Mouse (Mus musculus) CH12.LX (cell line): ENCODE data around the gene Tanc1. TPM values are rescaled to one million over a fixed set of nuclear protein-coding genes. Genes with fewer than 3 reads are reported as not detected.

Experiments used
- DNase-seq: peaks from one replicate; pipeline ENCODE4 v3.0.0-alpha.2; 2013; ENCODE audit errors: extremely low read depth
- H3K27ac ChIP-seq: 2 replicates; pipeline ENCODE4 v1.5.1; 2012; ENCODE audit warnings: low read depth, mild to moderate bottlenecking, control low read depth, moderate library complexity; ENCODE audit not compliant: insufficient read depth
- H3K27me3 ChIP-seq: replicated peaks from 2 replicates; pipeline ENCODE3; 2012; ENCODE audit warnings: inconsistent platforms
- H3K36me3 ChIP-seq, 2 experiments: replicated peaks in 1 of 2; 2 replicates each; pipeline versions ENCODE3 to v1.6.1; 2012; ENCODE audit warnings: inconsistent platforms in 1 of 2, low read length in 1 of 2, mild to moderate bottlenecking in 1 of 2, mixed read lengths in 1 of 2, moderate library complexity in 1 of 2; ENCODE audit not compliant: control insufficient read depth in 1 of 2, insufficient read depth in 1 of 2
- H3K4me1 ChIP-seq, 2 experiments: 2 replicates each; pipeline ENCODE4 v1.6.1; 2012; ENCODE audit warnings: inconsistent platforms in 1 of 2, moderate library complexity in 1 of 2; ENCODE audit not compliant: insufficient read depth in 2 of 2, control insufficient read depth in 1 of 2
- H3K4me2 ChIP-seq: 2 replicates; pipeline ENCODE4 v1.6.1; 2012; ENCODE audit warnings: low read depth, mild to moderate bottlenecking, control low read depth; ENCODE audit not compliant: poor library complexity, insufficient read depth, severe bottlenecking
- H3K4me3 ChIP-seq, 3 experiments: fragments of 150-350 bp in 1 of 3; sonication (generic) in 1 of 3; replicated peaks in 1 of 3; 2 replicates each; pipeline versions ENCODE3 to v1.5.1; 2011 to 2012; ENCODE audit warnings: low read depth in 2 of 3, low read length in 2 of 3, mild to moderate bottlenecking in 2 of 3, moderate library complexity in 2 of 3, control low read depth in 1 of 3, improper control_type of control experiment in 1 of 3, inconsistent platforms in 1 of 3, mixed read lengths in 1 of 3; ENCODE audit not compliant: poor library complexity in 1 of 3
- H3K79me2 ChIP-seq: replicated peaks from 2 replicates; pipeline ENCODE4 v1.6.1; 2012; ENCODE audit warnings: mild to moderate bottlenecking, moderate library complexity; ENCODE audit not compliant: control insufficient read depth, poor library complexity, insufficient read depth, severe bottlenecking; ENCODE audit errors: extremely low read depth
- H3K9ac ChIP-seq: 2 replicates; pipeline ENCODE4 v1.6.1; 2012; ENCODE audit warnings: low read depth, mild to moderate bottlenecking, control low read depth, moderate library complexity; ENCODE audit not compliant: insufficient read depth
- H3K9me3 ChIP-seq: replicated peaks from 2 replicates; pipeline ENCODE3; 2012; ENCODE audit warnings: low read length, inconsistent platforms, mixed read lengths
- CHD1 ChIP-seq: IDR thresholded peaks from 2 replicates; pipeline ENCODE4 v1.6.1; 2012; ENCODE audit warnings: low read depth, low read length, improper control_type of control experiment, inconsistent platforms
- CHD2 ChIP-seq: IDR thresholded peaks from 2 replicates; pipeline ENCODE4 v1.6.1; 2011; ENCODE audit warnings: low read length, improper control_type of control experiment
- CTCF ChIP-seq, 2 experiments: IDR thresholded peaks in 1 of 2; conservative IDR thresholded peaks in 1 of 2; 2 replicates each; pipeline ENCODE4 v1.5.1; 2011 to 2012; ENCODE audit warnings: low read depth in 2 of 2, low read length in 2 of 2, improper control_type of control experiment in 1 of 2, inconsistent platforms in 1 of 2, mild to moderate bottlenecking in 1 of 2, moderate library complexity in 1 of 2
- E2F4 ChIP-seq: IDR thresholded peaks from 2 replicates; pipeline ENCODE4 v1.6.1; 2011; ENCODE audit warnings: low read depth, low read length, improper control_type of control experiment; ENCODE audit not compliant: insufficient replicate concordance
- ELF1 ChIP-seq: IDR thresholded peaks from 2 replicates; pipeline ENCODE4 v1.6.1; 2014; ENCODE audit warnings: low read depth, mild to moderate bottlenecking, inconsistent platforms, low read length, improper control_type of control experiment
- EP300 ChIP-seq: IDR thresholded peaks from 2 replicates; pipeline ENCODE4 v1.6.1; 2011; ENCODE audit warnings: low read length, improper control_type of control experiment
- ETS1 ChIP-seq: conservative IDR thresholded peaks from 2 replicates; pipeline ENCODE4 v1.6.1; 2012; ENCODE audit warnings: low read depth, mild to moderate bottlenecking, inconsistent platforms, low read length, improper control_type of control experiment, moderate library complexity
- IRF4 ChIP-seq: IDR thresholded peaks from 2 replicates; pipeline ENCODE4 v1.6.1; 2014; ENCODE audit warnings: low read depth, mild to moderate bottlenecking, inconsistent platforms, low read length, improper control_type of control experiment
- JUN ChIP-seq: IDR thresholded peaks from 2 replicates; pipeline ENCODE4 v1.6.1; 2011; ENCODE audit warnings: low read depth, mild to moderate bottlenecking, low read length, improper control_type of control experiment, moderate library complexity; ENCODE audit not compliant: insufficient read depth
- JUND ChIP-seq: conservative IDR thresholded peaks from 2 replicates; pipeline ENCODE4 v1.6.1; 2011; ENCODE audit warnings: low read depth, low read length, improper control_type of control experiment
- KAT2A ChIP-seq: IDR thresholded peaks from 2 replicates; pipeline ENCODE4 v1.6.1; 2012; ENCODE audit warnings: low read length, improper control_type of control experiment, inconsistent platforms; ENCODE audit not compliant: insufficient replicate concordance
- MAFK ChIP-seq: IDR thresholded peaks from 2 replicates; pipeline ENCODE4 v1.6.1; 2011; ENCODE audit warnings: low read length, improper control_type of control experiment; ENCODE audit not compliant: insufficient replicate concordance
- MAZ ChIP-seq: IDR thresholded peaks from 2 replicates; pipeline ENCODE4 v1.6.1; 2012; ENCODE audit warnings: low read depth, mild to moderate bottlenecking, inconsistent platforms, low read length, improper control_type of control experiment, moderate library complexity
- MEF2A ChIP-seq: IDR thresholded peaks from 2 replicates; pipeline ENCODE4 v1.6.1; 2014; ENCODE audit warnings: low read depth, mild to moderate bottlenecking, inconsistent platforms, low read length, improper control_type of control experiment, borderline replicate concordance
- MYC ChIP-seq: IDR thresholded peaks from 2 replicates; pipeline ENCODE4 v1.6.1; 2011; ENCODE audit warnings: low read depth, mild to moderate bottlenecking, improper control_type of control experiment, low read length
- NELFE ChIP-seq: IDR thresholded peaks from 2 replicates; pipeline ENCODE4 v1.6.1; 2011; ENCODE audit warnings: low read depth, low read length, improper control_type of control experiment
- POLR2AphosphoS2 ChIP-seq: IDR thresholded peaks from 2 replicates; pipeline ENCODE4 v1.6.1; 2011; ENCODE audit warnings: low read depth, low read length, improper control_type of control experiment
- USF1 ChIP-seq: IDR thresholded peaks from 2 replicates; pipeline ENCODE4 v1.6.1; 2014; ENCODE audit warnings: low read depth, mild to moderate bottlenecking, inconsistent platforms, low read length, improper control_type of control experiment
- USF2 ChIP-seq: conservative IDR thresholded peaks from 2 replicates; pipeline ENCODE4 v1.6.1; 2011; ENCODE audit warnings: low read depth, low read length, improper control_type of control experiment
- ZC3H11A ChIP-seq: IDR thresholded peaks from 2 replicates; pipeline ENCODE4 v1.6.1; 2012; ENCODE audit warnings: low read depth, mild to moderate bottlenecking, inconsistent platforms, low read length, improper control_type of control experiment
- ZNF384 ChIP-seq: IDR thresholded peaks from 2 replicates; pipeline ENCODE4 v1.6.1; 2012; ENCODE audit warnings: low read depth, low read length, improper control_type of control experiment, inconsistent platforms
- dilution Hi-C: fragments of 300-500 bp; cut with MboI; formaldehyde crosslinking; loops from 2 replicates; pipeline ENCODE4 v1.14.3; 2020; ENCODE audit warnings: low sequenced_read_pairs; ENCODE audit not compliant: extremely low pct_unique_long_range_greater_than_20kb, extremely low pct_ligation_motif_present
- in situ Hi-C: fragments of 300-500 bp; cut with MboI; formaldehyde crosslinking; loops from 3 replicates; pipeline ENCODE4 v1.14.3; 2019; ENCODE audit warnings: low sequenced_read_pairs, low pct_ligation_motif_present, low pct_unique_long_range_greater_than_20kb, mixed read lengths
- polyA plus RNA-seq: library from polyadenylated mRNA; unstranded; fragments of >175 nt; gene quantifications from 2 replicates; pipeline ENCODE4 v1.2.1, GENCODE M21; 2012; ENCODE audit warnings: low read depth; ENCODE audit not compliant: insufficient read length
- total RNA-seq, 2 experiments: library from RNA; depleted of rRNA; stranded (reverse); fragments of 300-350 nt in 1 of 2; fragments of >200 nt in 1 of 2; gene quantifications; 2 replicates each; pipeline ENCODE4 v1.2.3; 2012 to 2014

Gene Tanc1
- total and polyA plus RNA-seq, 3 experiments = 0.08 to 0.21 (median 0.08) TPM

DNA sequence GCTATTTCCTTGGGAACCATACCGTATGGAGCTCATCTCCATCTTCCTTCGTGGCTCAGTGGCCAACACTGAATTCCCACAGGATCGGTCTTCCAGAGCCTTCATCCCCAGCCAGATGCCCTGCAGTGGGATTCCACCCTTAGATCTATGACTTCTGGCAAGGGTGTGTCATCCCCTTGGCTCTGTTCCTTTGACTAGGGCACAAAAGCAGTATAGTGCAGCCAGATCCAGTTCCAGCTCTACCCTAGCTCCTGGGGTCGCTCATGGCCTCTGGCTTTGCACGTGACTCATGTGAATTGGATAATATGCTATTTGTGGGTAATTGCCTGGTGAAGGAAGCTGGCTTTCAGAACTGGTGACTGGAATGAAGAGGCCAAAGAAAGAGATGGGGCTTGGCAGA lies 126.5 kb downstream of the Tanc1 start:
- H3K4me2 ChIP-seq = no peak overlapping the region
- TF ChIP-seq MEF2A (no peak), USF1 (no peak), POLR2AphosphoS2 (no peak), E2F4 (no peak), MAZ (no peak), CHD1 (no peak)
- TF ChIP-seq, all 38 proteins: peak for 0
- in situ Hi-C loops (loop anchor here (10.0 kb wide), 1 partner anchor 194 kb away; no protein-coding TSS in a partner anchor), dilution Hi-C loops (no loop called here)
- Histone ChIP-seq H3K4me3 (no peak overlapping the region), H3K4me1 (no peaks in the 10 kb centered on the region; a peak in 1 of 4 replicates), H3K27me3 (no peaks in the 10 kb centered on the region), H3K9ac (no peak overlapping the region), H3K79me2 (no peaks in the 10 kb centered on the region), H3K27ac (no peak overlapping the region), H3K9me3 (no peaks in the 10 kb centered on the region), H3K36me3 (no peaks in the 10 kb centered on the region)
- no peak for DNase-seq

DNA sequence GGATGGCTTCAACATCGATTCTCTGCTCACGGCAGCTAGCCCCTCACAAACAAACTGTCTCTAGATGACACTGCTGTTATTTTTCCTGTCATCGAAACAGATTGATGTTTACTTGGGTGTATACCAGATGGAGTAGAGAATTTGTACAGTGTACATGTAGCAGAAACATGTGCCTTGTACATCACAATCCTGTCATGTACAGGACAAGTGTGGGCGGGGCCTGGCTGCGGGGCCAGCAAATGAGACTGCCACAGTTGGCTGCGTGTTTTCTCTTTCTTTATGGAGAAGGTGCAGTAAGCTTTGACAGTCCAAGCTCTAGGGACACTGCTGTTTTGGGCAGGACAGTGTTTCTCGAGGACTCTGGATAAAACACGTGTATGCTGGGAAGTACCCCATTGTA lies 127.2 kb downstream of the Tanc1 start:
- H3K27me3 ChIP-seq = no peaks in the 10 kb centered on the region
- TF ChIP-seq MYC (no peak), ELF1 (no peak), MAZ (no peak), EP300 (no peak), MAFK (no peak), ZNF384 (no peak), POLR2AphosphoS2 (no peak), NELFE (no peak), JUND (no peak), ZC3H11A (no peak), CTCF (conservative IDR thresholded peaks at IDR 0.05 in 1 of 2, IDR thresholded peaks at IDR 0.05 in 1 of 2; ENCODE audit: low read depth in 2 of 2, low read length in 2 of 2) (no peak), KAT2A (no peak), USF1 (no peak), JUN (no peak), CHD2 (no peak), USF2 (no peak), ETS1 (no peak), IRF4 (no peak)
- TF ChIP-seq, all 38 proteins: peak for 0
- dilution Hi-C loops (no loop called here), in situ Hi-C loops (loop anchor here (10.0 kb wide), 1 partner anchor 194 kb away; no protein-coding TSS in a partner anchor)
- Histone ChIP-seq H3K9me3 (no peaks in the 10 kb centered on the region), H3K4me3 (no peak overlapping the region), H3K27ac (no peak overlapping the region), H3K4me2 (no peak overlapping the region), H3K4me1 (no peaks in the 10 kb centered on the region; a peak in 1 of 4 replicates), H3K9ac (no peak overlapping the region), H3K36me3 (no peaks in the 10 kb centered on the region), H3K79me2 (no peaks in the 10 kb centered on the region)
- DNase-seq = no peak
